In genomic region chr16:42501713-42502112, GRCm38 (mm10) we compare ENCODE assay signal across 35 mouse cellular contexts.
"Had no signal": no experiment of that assay in that cellular context is flagged by ENCODE, and none has a peak within 500 bp of the region (broad histone marks: within the 10 kb centered on the region; RNA-seq: fewer than 3 reads in every experiment).

No protein-coding gene starts in this region.

- ATAC-seq: hindbrain, embryonic 16.5 days; hindbrain, postnatal 0 days; inflammation-experienced regulatory T-cells, adult 6 months; intestine, embryonic 15.5 days; intestine, embryonic 16.5 days; intestine, postnatal 0 days had no signal

- H3K9me3 ChIP-seq: heart, embryonic 10.5 days; heart, embryonic 12.5 days; heart, embryonic 13.5 days; heart, embryonic 15.5 days; hindbrain, embryonic 10.5 days; hindbrain, embryonic 12.5 days; hindbrain, embryonic 13.5 days; hindbrain, embryonic 15.5 days; intestine, embryonic 15.5 days; kidney, embryonic 15.5 days had no signal

- H3K27ac ChIP-seq: heart, embryonic 10.5 days; heart, embryonic 13.5 days; heart, embryonic 15.5 days; hindbrain, embryonic 10.5 days; hindbrain, embryonic 12.5 days; hindbrain, embryonic 13.5 days; hindbrain, embryonic 14.5 days; hindbrain, embryonic 15.5 days; hindbrain, postnatal 0 days; intestine, embryonic 15.5 days; kidney, embryonic 15.5 days; kidney, postnatal 0 days; layer of hippocampus, adult 2 months; left cerebral cortex, adult 2 months had no signal

- DNase-seq: heart, postnatal 10 days; heart, postnatal 14 days; heart, postnatal 36 days; heart, postnatal 4 days; kidney, adult 11 months; kidney, adult 18-20 months; kidney, adult 2 months; kidney, adult 8-10 months; kidney, adult 9 months; kidney, postnatal 10 days; kidney, postnatal 14 days; kidney, postnatal 25 days; kidney, postnatal 36 days; kidney, postnatal 4 days; layer of hippocampus, adult 9-11 months; layer of hippocampus, postnatal 36 days had no signal

- H3K9ac ChIP-seq: heart, embryonic 12.5 days; heart, embryonic 13.5 days; heart, embryonic 15.5 days; hindbrain, embryonic 12.5 days; hindbrain, embryonic 13.5 days; hindbrain, embryonic 14.5 days; hindbrain, embryonic 15.5 days; intestine, embryonic 15.5 days; kidney, embryonic 15.5 days had no signal

- H3K36me3 ChIP-seq: heart, embryonic 10.5 days; heart, embryonic 12.5 days; heart, embryonic 13.5 days; heart, embryonic 15.5 days; hindbrain, embryonic 10.5 days; hindbrain, embryonic 12.5 days; hindbrain, embryonic 13.5 days; hindbrain, embryonic 15.5 days; intestine, embryonic 15.5 days; kidney, embryonic 15.5 days had no signal

- H3K27me3 ChIP-seq: heart, embryonic 12.5 days; heart, embryonic 13.5 days; heart, embryonic 15.5 days; hindbrain, embryonic 12.5 days; hindbrain, embryonic 13.5 days; hindbrain, embryonic 15.5 days; intestine, embryonic 15.5 days; kidney, embryonic 15.5 days had no signal

- H3K4me1 ChIP-seq: heart, embryonic 10.5 days; heart, embryonic 12.5 days; heart, embryonic 13.5 days; heart, embryonic 15.5 days; hindbrain, embryonic 12.5 days; hindbrain, embryonic 13.5 days; hindbrain, embryonic 15.5 days; intestine, embryonic 15.5 days; kidney, embryonic 15.5 days had no signal

- H3K4me2 ChIP-seq: heart, embryonic 12.5 days; heart, embryonic 13.5 days; heart, embryonic 15.5 days; hindbrain, embryonic 12.5 days; hindbrain, embryonic 13.5 days; hindbrain, embryonic 14.5 days; hindbrain, embryonic 15.5 days; intestine, embryonic 15.5 days; kidney, embryonic 15.5 days had no signal

- H3K4me3 ChIP-seq: heart, embryonic 10.5 days; heart, embryonic 12.5 days; heart, embryonic 13.5 days; heart, embryonic 15.5 days; hindbrain, embryonic 10.5 days; hindbrain, embryonic 12.5 days; hindbrain, embryonic 13.5 days; hindbrain, embryonic 15.5 days; intestine, embryonic 15.5 days; kidney, embryonic 15.5 days; layer of hippocampus, adult 2 months; left cerebral cortex, adult 2 months had no signal
